Mouse (Mus musculus): ENCODE measurements at regions not wholly inside any gene's neighbourhood (a gene's known extent, or its start where the extent isn't known, plus 50 kb on each side); places are given as distances from the start of the nearest gene placed in this dataset.

GRCm38 (mm10) chr2:178711587-178712080, 281.3 kb downstream of the Cdh26 start:
- DNase-seq (ENCODE audit: low read depth, low spot score) = no peak

- no peak for DNase-seq (ENCODE audit: low read depth, low spot score)
Measured at GRCm38 (mm10) chr2:178712391-178712892, 282.1 kb downstream of the Cdh26 start.

GRCm38 (mm10) chr2:178715500-178716245, 285.3 kb downstream of the Cdh26 start:
- no peak for DNase-seq (ENCODE audit: low read depth, low spot score)

- DNase-seq (ENCODE audit: low read depth, low spot score) = no peak
Measured at GRCm38 (mm10) chr2:178718048-178718447, 287.7 kb downstream of the Cdh26 start.

- DNase-seq (ENCODE audit: low read depth, low spot score) = no peak
Measured at GRCm38 (mm10) chr2:178723455-178723854, 293.1 kb downstream of the Cdh26 start.

GRCm38 (mm10) chr2:178724228-178724627, 293.9 kb downstream of the Cdh26 start:
- DNase-seq (ENCODE audit: low read depth, low spot score) = no peak

- DNase-seq (ENCODE audit: low read depth, low spot score) = no peak
Measured at GRCm38 (mm10) chr2:178727930-178728793, 297.8 kb downstream of the Cdh26 start.

GRCm38 (mm10) chr2:178728794-178729120, 298.4 kb downstream of the Cdh26 start:
- DNase-seq (ENCODE audit: low read depth, low spot score) = no peak

- DNase-seq (ENCODE audit: low read depth, low spot score) = no peak
Measured at GRCm38 (mm10) chr2:178735099-178735498, 304.8 kb downstream of the Cdh26 start.

- DNase-seq (ENCODE audit: low read depth, low spot score) = no peak
Measured at GRCm38 (mm10) chr2:178744617-178745016, 314.3 kb downstream of the Cdh26 start.

GRCm38 (mm10) chr2:178745296-178746015, 315.1 kb downstream of the Cdh26 start:
- no peak for DNase-seq (ENCODE audit: low read depth, low spot score)

GRCm38 (mm10) chr2:178751247-178751646, 320.9 kb downstream of the Cdh26 start:
- no peak for DNase-seq (ENCODE audit: low read depth, low spot score)

GRCm38 (mm10) chr2:178758366-178758765, 328.0 kb downstream of the Cdh26 start:
- DNase-seq (ENCODE audit: low read depth, low spot score) = peak; percentile 37

- no peak for DNase-seq (ENCODE audit: low read depth, low spot score)
Measured at GRCm38 (mm10) chr2:178768526-178768925, 338.2 kb downstream of the Cdh26 start.

- DNase-seq (ENCODE audit: low read depth, low spot score) = no peak
Measured at GRCm38 (mm10) chr2:178769001-178769400, 338.7 kb downstream of the Cdh26 start.

- DNase-seq (ENCODE audit: low read depth, low spot score) = no peak
Measured at GRCm38 (mm10) chr2:178771435-178771834, 341.1 kb downstream of the Cdh26 start.

GRCm38 (mm10) chr2:178771881-178772280, 341.6 kb downstream of the Cdh26 start:
- DNase-seq (ENCODE audit: low read depth, low spot score) = no peak

GRCm38 (mm10) chr2:178784822-178785589, 354.7 kb downstream of the Cdh26 start:
- DNase-seq (ENCODE audit: low read depth, low spot score) = no peak

- DNase-seq (ENCODE audit: low read depth, low spot score) = no peak
Measured at GRCm38 (mm10) chr2:178785843-178786242, 355.5 kb downstream of the Cdh26 start.

- DNase-seq (ENCODE audit: low read depth, low spot score) = no peak
Measured at GRCm38 (mm10) chr2:178795841-178796240, 365.5 kb downstream of the Cdh26 start.

- DNase-seq (ENCODE audit: low read depth, low spot score) = no peak
Measured at GRCm38 (mm10) chr2:178801464-178801863, 371.1 kb downstream of the Cdh26 start.

All from CD4-positive, CD25-positive, alpha-beta regulatory T cell, adult 2 months (primary cell).